Mouse (Mus musculus): ENCODE data around the gene Ppme1.

GRCm38 (mm10) chr7:100302316-100302715 lies 69.8 kb downstream of the Ppme1 start:
- TF ChIP-seq CTCF (conservative IDR thresholded peaks at IDR 0.05 in 1 of 2, IDR thresholded peaks at IDR 0.05 in 1 of 2; ENCODE audit: low read depth in 2 of 2, low read length in 2 of 2) (no peak), UBTF (IDR thresholded peaks at IDR 0.05; ENCODE audit: low read depth, low read length) (no peak), POLR2A (IDR thresholded peaks at IDR 0.05; ENCODE audit: low read depth, low read length) (no peak), USF2 (conservative IDR thresholded peaks at IDR 0.05; ENCODE audit: low read depth, low read length) (no peak), MXI1 (IDR thresholded peaks at IDR 0.05; ENCODE audit: low read depth, low read length) (no peak), MEF2A (IDR thresholded peaks at IDR 0.05; ENCODE audit: borderline replicate concordance, low read depth, low read length) (no peak)

Measured in CH12.LX (cell line).